Mouse (Mus musculus): ENCODE data around the gene Crybg1. TPM values are rescaled to one million over a fixed set of nuclear protein-coding genes. Genes with fewer than 3 reads are reported as not detected.

The Crybg1 gene
- total and polyA plus RNA-seq, 3 experiments = 0.73 to 1.2 (median 0.98) TPM

- DNase-seq = no peak
These were observed 53.9 kb downstream of the Crybg1 start for GRCm38 (mm10) chr10:44094794-44095193.

- no peak for DNase-seq
These were observed 56.9 kb downstream of the Crybg1 start for GRCm38 (mm10) chr10:44091757-44092156.

- no peak for DNase-seq
These were observed 68.3 kb downstream of the Crybg1 start for GRCm38 (mm10) chr10:44080351-44080750.

- peak; percentile 47 for DNase-seq
These were observed 69.7 kb downstream of the Crybg1 start for GRCm38 (mm10) chr10:44078799-44079521.

- peak; percentile 63 for DNase-seq
These were observed 77.6 kb downstream of the Crybg1 start for GRCm38 (mm10) chr10:44071095-44071494.

GRCm38 (mm10) chr10:44069131-44069530 is 79.5 kb downstream of the Crybg1 start:
- DNase-seq = no peak

GRCm38 (mm10) chr10:44065848-44066360 is 82.7 kb downstream of the Crybg1 start:
- DNase-seq = no peak

- no peak for DNase-seq
These were observed 85.7 kb downstream of the Crybg1 start for GRCm38 (mm10) chr10:44062981-44063380.

GRCm38 (mm10) chr10:44050913-44051312 is 97.7 kb downstream of the Crybg1 start:
- DNase-seq = no peak

- DNase-seq = no peak
These were observed 103.9 kb downstream of the Crybg1 start for GRCm38 (mm10) chr10:44044727-44045126.

GRCm38 (mm10) chr10:44043630-44044029 is 105.0 kb downstream of the Crybg1 start:
- DNase-seq = peak; percentile 32

- no peak for DNase-seq
These were observed 109.5 kb downstream of the Crybg1 start for GRCm38 (mm10) chr10:44039185-44039584.

GRCm38 (mm10) chr10:44037918-44038544 is 110.6 kb downstream of the Crybg1 start:
- DNase-seq = no peak

GRCm38 (mm10) chr10:44029566-44029965 is 119.1 kb downstream of the Crybg1 start:
- no peak for DNase-seq

- no peak for DNase-seq
These were observed 121.4 kb downstream of the Crybg1 start for GRCm38 (mm10) chr10:44027226-44027625.

- DNase-seq = peak; percentile 77
These were observed 122.5 kb downstream of the Crybg1 start for GRCm38 (mm10) chr10:44026105-44026504.

GRCm38 (mm10) chr10:44024705-44025104 is 123.9 kb downstream of the Crybg1 start:
- DNase-seq = no peak

- no peak for DNase-seq
These were observed 128.5 kb downstream of the Crybg1 start for GRCm38 (mm10) chr10:44020141-44020540.

GRCm38 (mm10) chr10:44018562-44018961 is 130.1 kb downstream of the Crybg1 start:
- DNase-seq = no peak

GRCm38 (mm10) chr10:44015631-44016030 is 133.0 kb downstream of the Crybg1 start:
- DNase-seq = no peak

GRCm38 (mm10) chr10:44013885-44014284 is 134.8 kb downstream of the Crybg1 start:
- DNase-seq = no peak

GRCm38 (mm10) chr10:44011408-44011807 is 137.2 kb downstream of the Crybg1 start:
- no peak for DNase-seq

- DNase-seq = no peak
These were observed 139.8 kb downstream of the Crybg1 start for GRCm38 (mm10) chr10:44008808-44009207.

Measured in adrenal gland, adult 2 months (tissue).